Mouse (Mus musculus): ENCODE data around the gene Pigw. TPM values are rescaled to one million over a fixed set of nuclear protein-coding genes. Genes with fewer than 3 reads are reported as not detected.
A peak's percentile ranks its signal among the peaks of the same experiment; 100 is the strongest.

The Pigw gene
- polyA plus RNA-seq (2016; fragmentation: Nextera tagmentation; extraction: Ambion mirVana) = 2.0 and 2.4 TPM in 2 replicates

DNA sequence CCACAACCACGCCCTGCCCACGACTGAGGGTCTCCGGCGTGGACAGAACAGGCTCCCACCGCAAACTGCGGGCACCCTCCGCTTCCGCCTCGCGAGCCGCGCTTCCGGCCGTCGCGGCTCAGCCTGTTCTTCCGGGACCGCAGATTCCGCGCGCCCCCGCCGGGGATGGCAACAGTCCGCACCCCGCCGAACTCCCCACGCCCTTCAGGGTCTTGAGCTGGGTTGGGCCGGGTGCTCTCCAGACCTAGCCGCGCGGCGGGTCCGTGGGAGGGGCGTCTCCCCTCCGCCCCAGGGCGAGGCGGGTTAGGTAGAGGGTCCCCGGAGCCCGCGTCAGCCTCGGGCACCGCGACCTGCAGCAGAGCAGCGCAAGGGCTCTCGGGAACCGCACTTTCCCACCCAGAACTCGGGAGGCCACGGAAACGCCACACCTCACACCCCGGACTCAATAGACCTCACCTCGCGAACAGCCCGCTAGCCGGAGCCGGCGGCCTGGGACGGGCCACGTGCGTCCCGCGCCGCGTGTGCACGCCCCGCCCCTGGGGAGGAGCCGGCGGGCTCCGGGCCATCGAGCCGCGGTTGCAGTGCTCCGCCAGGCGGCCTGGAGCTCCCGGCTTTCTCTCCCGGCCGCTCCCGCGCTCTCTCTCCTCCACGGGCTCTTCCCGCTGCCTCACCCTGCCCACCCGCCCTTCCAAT, at the start of gene Pigw, which contains the start of gene Myo19:
TSS of gene Pigw (minus strand) at position 514 of the 693 bp plus-strand sequence.
TSS of gene Myo19 (plus strand) at position 377 of the 693 bp plus-strand sequence.
- peak within 1 kb of the TSS; percentile 70 for H3K4me2 ChIP-seq
- peaks cover 18% of the 10 kb centered on the region for H3K4me1 ChIP-seq (replicated peaks)
- WGBS = under 1% methylated on average over 79 of the region's 81 CpGs
- peak; percentile 92 for ATAC-seq (ENCODE audit: insufficient number of reproducible peaks, insufficient read depth, low FRiP score, low TSS enrichment, low read depth)
- no peaks in the 10 kb centered on the region for H3K27me3 ChIP-seq
- peak within 1 kb of the TSS; percentile 81 for H3K9ac ChIP-seq (replicated peaks)
- H3K9me3 ChIP-seq = no peaks in the 10 kb centered on the region
- peak within 1 kb of the TSS; percentile 93 for H3K27ac ChIP-seq
- H3K4me3 ChIP-seq (replicated peaks) = peak within 1 kb of the TSS; percentile 90
- H3K36me3 ChIP-seq = peaks cover 32% of the 10 kb centered on the region

DNA sequence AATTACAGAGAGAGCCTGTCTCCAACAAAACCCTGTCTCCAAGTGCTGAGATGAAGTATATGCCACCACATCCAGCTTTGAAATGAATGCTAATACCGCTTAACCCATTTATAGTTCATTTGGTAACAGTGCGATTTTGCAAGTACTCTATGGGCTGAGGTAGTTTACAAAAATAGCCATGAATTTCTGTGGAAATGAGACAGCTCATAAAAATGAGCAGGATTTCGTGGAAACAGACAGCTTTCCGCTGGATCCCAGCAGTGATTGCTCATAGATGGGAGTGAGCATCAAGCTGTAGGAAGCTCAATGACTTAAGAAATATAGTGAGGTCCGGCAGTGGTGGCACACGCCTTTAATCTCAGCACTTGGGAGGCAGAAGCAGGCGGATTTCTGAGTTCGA, 40.9 kb upstream of the Pigw start:
- Histone ChIP-seq H3K9ac (replicated peaks) (no peak overlapping the region), H3K27me3 (no peaks in the 10 kb centered on the region), H3K4me3 (replicated peaks) (no peak overlapping the region), H3K4me2 (no peak overlapping the region), H3K9me3 (no peaks in the 10 kb centered on the region), H3K27ac (no peak overlapping the region), H3K4me1 (replicated peaks) (peaks cover 2% of the 10 kb centered on the region; the same call in 1 of the 2 replicates), H3K36me3 (no peaks in the 10 kb centered on the region)
- WGBS = 86% methylated on average over 8 of the region's 8 CpGs
- ATAC-seq (ENCODE audit: insufficient number of reproducible peaks, insufficient read depth, low FRiP score, low TSS enrichment, low read depth) = no peak

DNA sequence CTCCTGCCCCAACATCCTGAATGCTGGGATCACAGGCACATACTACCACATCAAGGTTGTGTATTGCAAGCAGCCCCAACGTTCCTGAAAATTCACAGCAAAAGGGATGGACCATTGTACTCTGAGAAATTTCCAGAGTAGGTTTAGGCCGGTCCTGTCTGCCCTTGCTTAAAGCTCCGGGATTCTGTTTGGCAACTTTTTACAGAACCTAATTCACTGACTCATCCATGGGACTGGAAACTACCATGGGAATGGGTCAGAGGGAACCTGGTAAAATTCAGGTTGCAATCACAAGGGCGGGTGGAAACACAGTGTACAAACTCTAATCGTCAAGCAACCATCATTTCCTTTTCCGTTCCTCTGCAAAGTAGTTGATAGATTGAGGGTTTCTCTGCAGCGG, 39.9 kb upstream of the Pigw start:
- H3K9me3 ChIP-seq = no peaks in the 10 kb centered on the region
- H3K36me3 ChIP-seq = no peaks in the 10 kb centered on the region
- no peak overlapping the region for H3K4me3 ChIP-seq (replicated peaks)
- H3K9ac ChIP-seq (replicated peaks) = no peak overlapping the region
- no peaks in the 10 kb centered on the region for H3K27me3 ChIP-seq
- no peak overlapping the region for H3K4me2 ChIP-seq
- no peak overlapping the region for H3K27ac ChIP-seq
- 75% methylated on average over 7 of the region's 7 CpGs for WGBS
- no peak for ATAC-seq (ENCODE audit: insufficient number of reproducible peaks, insufficient read depth, low FRiP score, low TSS enrichment, low read depth)
- peaks cover 9% of the 10 kb centered on the region; the same call in 1 of the 2 replicates for H3K4me1 ChIP-seq (replicated peaks)

GRCm38 (mm10) chr11:84919276-84919675, 39.2 kb upstream of the Pigw start:
- no peak overlapping the region for H3K4me2 ChIP-seq
- H3K27ac ChIP-seq = no peak overlapping the region
- no peaks in the 10 kb centered on the region for H3K9me3 ChIP-seq
- H3K9ac ChIP-seq (replicated peaks) = no peak overlapping the region
- H3K4me1 ChIP-seq (replicated peaks) = peaks cover 14% of the 10 kb centered on the region
- 34% methylated on average over 3 of the region's 3 CpGs for WGBS
- no peak overlapping the region for H3K4me3 ChIP-seq (replicated peaks)
- peaks cover 5% of the 10 kb centered on the region; the same call in 1 of the 2 replicates for H3K36me3 ChIP-seq
- ATAC-seq (ENCODE audit: insufficient number of reproducible peaks, insufficient read depth, low FRiP score, low TSS enrichment, low read depth) = no peak
- no peaks in the 10 kb centered on the region for H3K27me3 ChIP-seq

DNA sequence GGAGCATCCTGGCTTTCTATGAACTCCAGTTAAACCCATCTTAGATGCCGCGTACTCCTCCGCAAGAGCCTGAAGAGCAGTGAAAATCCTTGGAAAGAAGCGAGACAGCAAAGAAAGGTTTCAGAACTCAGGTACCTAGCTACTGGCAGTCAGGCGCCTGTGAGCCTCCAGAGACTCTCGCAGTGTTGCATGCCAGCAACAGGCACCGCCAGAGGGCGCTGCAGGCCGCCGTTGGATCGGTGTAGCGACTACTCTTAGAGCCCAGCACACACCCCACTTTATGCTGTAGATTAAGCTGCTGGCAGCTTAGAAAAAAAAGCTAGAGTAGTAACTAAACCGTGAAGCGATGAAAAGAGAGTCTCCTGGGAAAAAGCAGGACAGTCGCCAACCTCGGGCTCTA, 38.3 kb upstream of the Pigw start:
- WGBS = 5% methylated on average over 16 of the region's 16 CpGs
- no peaks in the 10 kb centered on the region for H3K9me3 ChIP-seq
- H3K27ac ChIP-seq = no peak overlapping the region
- ATAC-seq (ENCODE audit: insufficient number of reproducible peaks, insufficient read depth, low FRiP score, low TSS enrichment, low read depth) = peak; percentile 52; the same call in 1 of the 2 replicates
- H3K9ac ChIP-seq (replicated peaks) = no peak overlapping the region
- peaks cover 14% of the 10 kb centered on the region; the same call in 1 of the 2 replicates for H3K36me3 ChIP-seq
- peak overlapping the region; percentile 39 for H3K4me2 ChIP-seq
- peak overlapping the region; percentile 13; the same call in 1 of the 2 replicates for H3K4me3 ChIP-seq (replicated peaks)
- peaks cover 14% of the 10 kb centered on the region for H3K4me1 ChIP-seq (replicated peaks)
- no peaks in the 10 kb centered on the region for H3K27me3 ChIP-seq

DNA sequence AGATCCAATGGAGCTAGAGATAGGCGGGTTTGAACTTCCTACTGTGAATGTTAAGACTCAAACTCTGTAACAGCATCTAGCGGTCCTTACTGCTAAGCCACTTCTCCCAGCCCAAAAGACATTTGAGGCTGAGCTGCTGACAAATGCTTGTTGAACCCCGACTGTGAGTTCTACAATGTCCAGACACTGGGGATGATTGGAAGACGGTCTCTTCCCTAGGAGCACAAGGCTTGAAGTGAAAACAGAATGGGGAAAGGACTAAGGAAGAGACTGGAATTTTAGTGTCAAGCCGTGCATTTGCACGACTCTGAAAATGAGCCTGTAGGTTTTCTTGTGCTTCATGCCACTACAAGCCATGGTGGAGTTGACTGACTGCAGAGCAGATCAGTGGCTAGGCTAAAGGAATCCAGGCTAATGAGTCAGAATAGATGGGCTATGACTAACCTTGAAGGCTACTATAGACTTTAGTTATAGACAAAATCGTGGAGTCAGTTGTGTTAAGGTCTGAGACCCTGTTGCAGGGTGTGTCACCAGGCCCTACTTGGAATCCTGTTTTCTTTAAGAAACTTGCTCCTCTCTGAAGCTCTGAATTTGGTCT, 36.7 kb upstream of the Pigw start:
- H3K27ac ChIP-seq = no peak overlapping the region

GRCm38 (mm10) chr11:84916053-84916702, 36.1 kb upstream of the Pigw start, which contains the start of gene Znhit3:
Gene Znhit3 (minus strand): TSS chr11:84916366.
- no peaks in the 10 kb centered on the region for H3K27me3 ChIP-seq
- peaks cover 14% of the 10 kb centered on the region for H3K4me1 ChIP-seq (replicated peaks)
- peaks cover 34% of the 10 kb centered on the region for H3K36me3 ChIP-seq
- H3K9me3 ChIP-seq = no peaks in the 10 kb centered on the region
- H3K9ac ChIP-seq (replicated peaks) = peak within 1 kb of the TSS; percentile 81
- H3K27ac ChIP-seq = no peak within 1 kb of the TSS
- peak within 1 kb of the TSS; percentile 95 for H3K4me3 ChIP-seq (replicated peaks)
- peak within 1 kb of the TSS; percentile 79 for H3K4me2 ChIP-seq
- ATAC-seq (ENCODE audit: insufficient number of reproducible peaks, insufficient read depth, low FRiP score, low TSS enrichment, low read depth) = peak; percentile 87
- WGBS = 4% methylated on average over 34 of the region's 34 CpGs

More for the DNA sequence above, 36.7 kb upstream of the Pigw start:
- H3K36me3 ChIP-seq = peaks cover 28% of the 10 kb centered on the region
- H3K4me3 ChIP-seq (replicated peaks) = peak overlapping the region; percentile 95
- H3K27me3 ChIP-seq = no peaks in the 10 kb centered on the region
- peaks cover 14% of the 10 kb centered on the region for H3K4me1 ChIP-seq (replicated peaks)
- H3K4me2 ChIP-seq = peak overlapping the region; percentile 79
- 61% methylated on average over 7 of the region's 7 CpGs for WGBS
- no peak for ATAC-seq (ENCODE audit: insufficient number of reproducible peaks, insufficient read depth, low FRiP score, low TSS enrichment, low read depth)
- H3K9me3 ChIP-seq = no peaks in the 10 kb centered on the region
- H3K9ac ChIP-seq (replicated peaks) = no peak overlapping the region

DNA sequence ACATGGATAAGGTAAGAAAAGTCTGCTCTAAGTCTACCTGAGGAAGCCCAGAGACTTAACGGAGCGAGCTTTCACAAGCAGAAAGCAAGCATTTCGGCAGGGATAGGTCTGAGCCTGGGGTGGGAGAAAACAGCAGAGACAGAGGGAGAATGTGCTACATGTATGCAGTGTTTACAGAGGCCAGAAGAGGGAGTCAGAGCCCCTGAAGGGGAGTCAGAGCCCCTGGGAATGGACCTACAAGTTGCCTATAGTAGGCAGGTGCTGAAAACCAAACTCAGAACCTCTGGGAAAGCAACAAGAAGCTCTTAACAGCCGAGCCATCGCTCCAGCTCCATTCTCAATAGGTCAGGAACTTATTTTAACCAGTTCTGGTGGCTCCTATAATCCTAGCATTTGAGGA, 34.6 kb upstream of the Pigw start:
- H3K27me3 ChIP-seq = no peaks in the 10 kb centered on the region
- no peak overlapping the region for H3K27ac ChIP-seq
- H3K9me3 ChIP-seq = no peaks in the 10 kb centered on the region
- no peak overlapping the region for H3K9ac ChIP-seq (replicated peaks)
- H3K4me1 ChIP-seq (replicated peaks) = peaks cover 14% of the 10 kb centered on the region
- H3K36me3 ChIP-seq = peaks cover 48% of the 10 kb centered on the region
- no peak overlapping the region for H3K4me3 ChIP-seq (replicated peaks)
- no peak for ATAC-seq (ENCODE audit: insufficient number of reproducible peaks, insufficient read depth, low FRiP score, low TSS enrichment, low read depth)
- peak overlapping the region; percentile 79; the same call in 1 of the 2 replicates for H3K4me2 ChIP-seq
- WGBS = 82% methylated on average over 5 of the region's 5 CpGs

DNA sequence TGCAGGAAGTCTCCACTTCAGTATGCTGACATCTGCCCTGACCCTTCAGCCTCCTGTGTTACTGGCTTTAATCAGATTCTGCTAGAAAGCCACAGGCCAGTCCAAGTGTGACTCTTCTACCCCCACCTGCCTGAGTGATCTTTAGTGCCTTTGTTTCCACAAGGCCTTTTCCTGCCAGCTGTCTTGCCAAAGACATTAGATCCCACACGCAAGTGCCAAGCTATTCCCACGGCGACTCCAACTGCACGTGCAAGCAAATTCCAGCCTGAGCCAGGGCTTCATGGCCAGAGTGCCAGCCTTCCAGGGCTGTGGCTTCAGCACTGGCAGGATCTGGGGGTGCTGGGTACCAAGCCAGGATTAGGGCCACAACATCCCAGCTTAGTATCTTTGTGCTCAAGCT, 30.3 kb upstream of the Pigw start:
- no peak for ATAC-seq (ENCODE audit: insufficient number of reproducible peaks, insufficient read depth, low FRiP score, low TSS enrichment, low read depth)
- no peak overlapping the region for H3K4me3 ChIP-seq (replicated peaks)
- no peak overlapping the region for H3K9ac ChIP-seq (replicated peaks)
- H3K36me3 ChIP-seq = peaks cover 90% of the 10 kb centered on the region
- H3K4me2 ChIP-seq = no peak overlapping the region
- H3K4me1 ChIP-seq (replicated peaks) = peaks cover 10% of the 10 kb centered on the region
- H3K9me3 ChIP-seq = no peaks in the 10 kb centered on the region
- no peaks in the 10 kb centered on the region for H3K27me3 ChIP-seq
- H3K27ac ChIP-seq = no peak overlapping the region
- WGBS = 91% methylated on average over 4 of the region's 4 CpGs

GRCm38 (mm10) chr11:84908480-84908879, 28.4 kb upstream of the Pigw start:
- Histone ChIP-seq H3K36me3 (peaks cover 97% of the 10 kb centered on the region), H3K4me2 (no peak overlapping the region)

DNA sequence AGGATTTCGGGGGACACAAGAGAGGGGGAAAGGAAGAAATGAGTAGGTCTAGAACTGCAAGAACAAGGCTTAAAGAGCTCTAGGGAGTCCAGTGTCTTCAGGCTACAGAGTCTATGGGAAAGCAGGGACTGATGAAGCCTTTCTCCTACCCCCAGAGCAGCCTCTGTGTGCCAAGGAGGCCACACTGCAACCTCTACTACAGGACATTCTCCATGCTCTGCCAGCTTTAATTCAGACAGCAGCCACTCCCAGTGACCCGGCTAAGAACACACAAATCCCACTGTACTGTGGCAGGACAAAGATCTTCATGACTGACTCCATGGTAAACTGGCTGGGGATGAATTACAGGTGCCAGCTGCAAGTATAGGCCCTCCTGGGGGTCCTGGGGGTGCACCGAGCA, 27.0 kb upstream of the Pigw start:
- Histone ChIP-seq H3K4me2 (no peak overlapping the region), H3K9ac (replicated peaks) (no peak overlapping the region), H3K4me3 (replicated peaks) (no peak overlapping the region), H3K9me3 (no peaks in the 10 kb centered on the region), H3K36me3 (peaks cover 98% of the 10 kb centered on the region), H3K27me3 (no peaks in the 10 kb centered on the region), H3K27ac (no peak overlapping the region), H3K4me1 (replicated peaks) (no peaks in the 10 kb centered on the region)
- no peak for ATAC-seq (ENCODE audit: insufficient number of reproducible peaks, insufficient read depth, low FRiP score, low TSS enrichment, low read depth)
- WGBS = 82% methylated on average over 3 of the region's 3 CpGs

More at GRCm38 (mm10) chr11:84908480-84908879, 28.4 kb upstream of the Pigw start:
- Histone ChIP-seq H3K9me3 (no peaks in the 10 kb centered on the region), H3K27ac (no peak overlapping the region), H3K27me3 (no peaks in the 10 kb centered on the region), H3K4me3 (replicated peaks) (no peak overlapping the region), H3K9ac (replicated peaks) (no peak overlapping the region), H3K4me1 (replicated peaks) (no peaks in the 10 kb centered on the region)
- WGBS = 90% methylated on average over 6 of the region's 6 CpGs
- ATAC-seq (ENCODE audit: insufficient number of reproducible peaks, insufficient read depth, low FRiP score, low TSS enrichment, low read depth) = no peak
